Mouse (Mus musculus) C2C12 (cell line): ENCODE data around the gene Ehmt2. TPM values are rescaled to one million over a fixed set of nuclear protein-coding genes. Genes with fewer than 3 reads are reported as not detected.

Experiments
- H3K27me3 ChIP-seq: one replicate; pipeline ENCODE4 v1.6.1; 2011; ENCODE audit not compliant: control insufficient read depth, insufficient read depth, insufficient read length
- H3K36me3 ChIP-seq: one replicate; pipeline ENCODE4 v1.6.1; 2011; ENCODE audit not compliant: control insufficient read depth, insufficient read depth
- H3K4me3 ChIP-seq: one replicate; pipeline ENCODE4 v1.5.1; 2011; ENCODE audit warnings: mild to moderate bottlenecking, control low read depth; ENCODE audit not compliant: poor library complexity, insufficient read depth, severe bottlenecking
- H3K79me2 ChIP-seq: one replicate; pipeline ENCODE4 v1.6.1; 2011; ENCODE audit not compliant: control insufficient read depth, insufficient read depth
- H3K79me3 ChIP-seq: one replicate; pipeline ENCODE4 v1.6.1; 2011; ENCODE audit warnings: low read depth, control low read depth
- H3ac ChIP-seq: one replicate; pipeline ENCODE3; 2011; ENCODE audit warnings: low read depth; ENCODE audit not compliant: control insufficient read depth, insufficient read length
- CEBPB ChIP-seq: IDR thresholded peaks from one replicate; pipeline ENCODE4 v1.6.1; 2011; ENCODE audit warnings: low read depth, mild to moderate bottlenecking, control low read depth, moderate library complexity
- CTCF ChIP-seq: IDR thresholded peaks from one replicate; pipeline ENCODE4 v1.5.1; 2011; ENCODE audit not compliant: control insufficient read depth, insufficient read depth, insufficient read length
- FOSL1 ChIP-seq: IDR thresholded peaks from one replicate; pipeline ENCODE4 v1.8.0; 2011; ENCODE audit warnings: mild to moderate bottlenecking, low read length; ENCODE audit not compliant: poor library complexity, insufficient read depth, severe bottlenecking
- MAX ChIP-seq: IDR thresholded peaks from one replicate; pipeline ENCODE4 v1.6.1; 2011; ENCODE audit warnings: mild to moderate bottlenecking, control low read depth
- MYOD1 ChIP-seq: IDR thresholded peaks from one replicate; pipeline ENCODE4 v1.6.1; 2011; ENCODE audit warnings: low read depth; ENCODE audit not compliant: control insufficient read depth, insufficient read length
- MYOG ChIP-seq: IDR thresholded peaks from one replicate; pipeline ENCODE4 v1.6.1; 2011; ENCODE audit not compliant: control insufficient read depth, insufficient read length; ENCODE audit errors: extremely low read depth
- USF1 ChIP-seq: IDR thresholded peaks from one replicate; pipeline ENCODE4 v1.6.1; 2011; ENCODE audit warnings: low read depth, mild to moderate bottlenecking, control low read depth, moderate library complexity
- polyA plus RNA-seq: library from polyadenylated mRNA; unstranded; fragments of >200 nt; fragmentation: generic; extraction: Trizol; gene quantifications from one replicate; pipeline ENCODE4 v1.2.1, GENCODE M21; 2012; ENCODE audit warnings: missing spikeins

The Ehmt2 gene
- polyA plus RNA-seq, 1 experiment = 106 TPM

DNA sequence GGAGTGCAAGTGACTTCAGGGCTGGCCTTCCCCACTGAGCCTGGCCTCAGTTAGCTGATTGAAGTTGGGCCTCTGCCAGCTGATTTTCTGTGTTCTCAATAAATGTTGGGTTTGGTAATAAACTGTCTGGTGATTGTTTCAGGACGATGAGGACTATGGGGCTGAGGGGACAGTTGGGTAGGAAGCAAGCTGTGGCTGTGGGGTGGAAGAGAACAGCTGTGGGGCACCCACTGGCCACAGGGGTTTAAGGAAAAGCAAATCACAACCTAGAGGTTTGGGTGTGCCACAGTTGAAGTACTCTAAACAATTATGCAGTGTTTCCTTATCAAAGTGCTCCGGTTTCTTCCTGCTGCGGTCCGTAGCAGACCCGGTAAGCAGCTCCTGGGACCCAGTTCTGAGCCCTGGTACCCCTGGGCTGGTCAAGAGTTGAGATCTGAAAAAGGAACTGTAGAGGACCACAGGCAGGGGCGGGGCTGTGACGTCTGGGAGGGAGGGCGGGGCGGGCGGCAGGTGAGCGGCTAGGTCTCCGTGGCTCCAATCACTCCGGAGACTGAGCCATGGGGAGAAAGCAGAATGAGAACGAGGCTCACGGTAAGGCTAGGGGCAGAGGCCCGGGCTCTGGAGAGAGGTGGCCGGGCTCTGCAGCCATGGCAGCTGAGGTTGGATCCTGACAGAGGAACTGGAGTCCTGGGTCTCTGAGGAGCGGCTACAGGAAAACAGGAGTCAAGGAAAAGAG is 15.8 kb downstream of the Ehmt2 start, which contains the start of gene Slc44a4:
Slc44a4 (plus strand) TSS at position 537 of the 736 bp plus-strand sequence.
- H3ac ChIP-seq = no peak within 1 kb of the TSS
- H3K4me3 ChIP-seq = no peak within 1 kb of the TSS
- peaks cover 45% of the 10 kb centered on the region for H3K36me3 ChIP-seq
- no peaks in the 10 kb centered on the region for H3K79me3 ChIP-seq
- no peaks in the 10 kb centered on the region for H3K27me3 ChIP-seq
- no peak for TF ChIP-seq MAX
- TF ChIP-seq CEBPB = no peak
- TF ChIP-seq MYOG = no peak
- no peak for TF ChIP-seq FOSL1
- TF ChIP-seq CTCF = no peak
- no peak for TF ChIP-seq MYOD1
- no peak for TF ChIP-seq USF1
- no peaks in the 10 kb centered on the region for H3K79me2 ChIP-seq

DNA sequence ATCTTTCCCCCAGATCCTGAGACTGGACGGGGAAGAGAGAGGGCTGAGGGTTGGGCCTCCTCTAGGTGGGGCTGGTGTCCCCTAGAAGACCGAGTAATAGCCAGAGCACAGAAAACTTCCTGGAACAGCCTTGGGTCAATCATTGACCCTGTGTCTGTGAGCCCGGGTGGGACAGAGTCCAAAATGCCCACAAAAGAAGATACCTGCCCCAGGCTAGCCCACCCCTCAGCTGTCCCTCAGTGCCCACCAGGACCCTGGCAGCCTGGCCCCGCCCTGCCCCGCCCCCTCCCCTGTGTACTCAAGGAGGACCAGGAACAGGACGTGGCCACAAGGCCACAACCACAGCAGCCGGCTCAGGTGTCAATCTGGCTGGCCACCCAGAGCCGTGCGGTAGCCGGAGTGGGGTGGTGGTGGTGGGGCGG is 17.2 kb downstream of the Ehmt2 start:
- no peaks in the 10 kb centered on the region for H3K79me2 ChIP-seq
- H3K79me3 ChIP-seq = no peaks in the 10 kb centered on the region
- no peak overlapping the region for H3K4me3 ChIP-seq
- H3K27me3 ChIP-seq = no peaks in the 10 kb centered on the region
- TF ChIP-seq USF1 = no peak
- TF ChIP-seq MYOD1 = no peak
- TF ChIP-seq CEBPB = no peak
- no peak for TF ChIP-seq CTCF
- no peak for TF ChIP-seq FOSL1
- TF ChIP-seq MYOG = no peak
- TF ChIP-seq MAX = no peak
- H3ac ChIP-seq = no peak overlapping the region
- peaks cover 35% of the 10 kb centered on the region for H3K36me3 ChIP-seq

GRCm38 (mm10) chr17:34916316-34916715 is 18.0 kb downstream of the Ehmt2 start:
- Histone ChIP-seq H3K4me3 (no peak overlapping the region), H3K79me3 (no peaks in the 10 kb centered on the region), H3K79me2 (no peaks in the 10 kb centered on the region), H3K36me3 (peaks cover 28% of the 10 kb centered on the region), H3K27me3 (no peaks in the 10 kb centered on the region), H3ac (no peak overlapping the region)
- no peak for TF ChIP-seq MAX
- TF ChIP-seq USF1 = no peak
- no peak for TF ChIP-seq CTCF
- TF ChIP-seq FOSL1 = no peak

DNA sequence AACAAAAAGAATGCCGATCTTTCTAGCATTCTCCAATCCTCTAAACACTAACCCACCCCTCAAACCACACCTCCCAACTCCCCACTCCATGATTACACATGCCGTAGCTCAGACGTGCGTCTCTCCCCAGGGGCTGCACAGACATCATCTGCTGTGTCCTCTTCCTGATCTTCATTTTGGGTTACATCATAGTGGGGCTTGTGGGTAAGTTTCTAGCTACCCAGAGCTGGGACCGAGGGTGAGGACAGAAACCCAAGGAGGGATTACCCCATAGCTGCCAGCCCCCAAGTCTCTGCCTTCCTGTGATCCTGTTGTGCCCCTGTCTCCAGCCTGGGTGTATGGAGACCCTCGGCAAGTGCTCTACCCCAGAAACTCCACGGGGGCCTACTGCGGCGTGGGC is 18.9 kb downstream of the Ehmt2 start:
- Histone ChIP-seq H3K27me3 (no peaks in the 10 kb centered on the region), H3K79me2 (no peaks in the 10 kb centered on the region), H3K79me3 (no peaks in the 10 kb centered on the region), H3K36me3 (peaks cover 20% of the 10 kb centered on the region), H3ac (no peak overlapping the region), H3K4me3 (no peak overlapping the region)
- no peak for TF ChIP-seq CTCF
- no peak for TF ChIP-seq USF1
- no peak for TF ChIP-seq MAX
- no peak for TF ChIP-seq FOSL1
- no peak for TF ChIP-seq MYOD1
- TF ChIP-seq MYOG = no peak
- TF ChIP-seq CEBPB = no peak

DNA sequence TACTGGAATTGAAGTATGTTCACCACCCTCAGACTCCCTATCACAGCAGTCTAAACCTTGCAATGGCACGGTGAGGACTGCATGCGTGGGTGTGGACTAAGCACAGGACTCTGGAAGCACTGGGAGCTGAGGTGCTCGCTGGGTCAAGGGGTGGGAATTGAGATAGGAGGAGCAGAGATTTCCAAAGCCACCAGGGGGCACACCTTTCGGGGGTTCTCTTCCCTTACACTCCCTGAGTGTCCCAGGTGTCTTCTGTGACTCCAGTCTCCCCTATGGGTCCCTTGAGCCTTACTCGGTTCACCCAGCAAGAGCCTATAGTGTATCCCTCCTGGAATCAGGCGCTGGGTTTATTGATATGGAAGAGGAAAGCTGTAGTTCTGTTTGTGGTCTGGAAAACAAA is 24.7 kb downstream of the Ehmt2 start:
- Histone ChIP-seq H3ac (no peak overlapping the region), H3K36me3 (no peaks in the 10 kb centered on the region), H3K4me3 (no peak overlapping the region), H3K27me3 (no peaks in the 10 kb centered on the region), H3K79me2 (no peaks in the 10 kb centered on the region), H3K79me3 (no peaks in the 10 kb centered on the region)
- no peak for TF ChIP-seq MAX

- H3K36me3 ChIP-seq = no peaks in the 10 kb centered on the region
- H3K27me3 ChIP-seq = no peaks in the 10 kb centered on the region
- H3K4me3 ChIP-seq = no peak overlapping the region
- no peaks in the 10 kb centered on the region for H3K79me2 ChIP-seq
- no peaks in the 10 kb centered on the region for H3K79me3 ChIP-seq
- no peak overlapping the region for H3ac ChIP-seq
- no peak for TF ChIP-seq MYOD1
Observed at GRCm38 (mm10) chr17:34924258-34924657, 26.0 kb downstream of the Ehmt2 start.
